Mouse (Mus musculus) CD4-positive, CD25-positive, alpha-beta regulatory T cell, adult 2 months (primary cell): ENCODE results near the gene E130308A19Rik.

Experiments used
- DNase-seq: peaks from one replicate; pipeline ENCODE4 v3.0.0-alpha.2; 2012; ENCODE audit warnings: low read depth, low spot score

E130308A19Rik gene

GRCm38 (mm10) chr4:59625998-59626910, at the start of gene E130308A19Rik:
Gene E130308A19Rik (plus strand): TSS chr4:59626211.
- DNase-seq: peak; percentile 86

- peak; percentile 64 for DNase-seq
These were observed 45.3 kb upstream of the E130308A19Rik start for GRCm38 (mm10) chr4:59580495-59581281.

GRCm38 (mm10) chr4:59581314-59582185, 44.5 kb upstream of the E130308A19Rik start, which contains the start of gene Hsdl2:
Gene Hsdl2 (plus strand): TSS chr4:59581563.
- peak; percentile 100 for DNase-seq

GRCm38 (mm10) chr4:59582186-59582585, 43.8 kb upstream of the E130308A19Rik start:
- DNase-seq: peak; percentile 19

GRCm38 (mm10) chr4:59585097-59585496, 40.9 kb upstream of the E130308A19Rik start:
- DNase-seq: no peak

GRCm38 (mm10) chr4:59587215-59587871, 38.7 kb upstream of the E130308A19Rik start:
- no peak for DNase-seq

- DNase-seq: no peak
These were observed 38.2 kb upstream of the E130308A19Rik start for GRCm38 (mm10) chr4:59587872-59588226.

GRCm38 (mm10) chr4:59594614-59595013, 31.4 kb upstream of the E130308A19Rik start:
- DNase-seq: no peak

GRCm38 (mm10) chr4:59596556-59596955, 29.5 kb upstream of the E130308A19Rik start:
- DNase-seq: no peak

GRCm38 (mm10) chr4:59602704-59603103, 23.3 kb upstream of the E130308A19Rik start:
- no peak for DNase-seq

- DNase-seq: no peak
These were observed 21.1 kb upstream of the E130308A19Rik start for GRCm38 (mm10) chr4:59604892-59605291.

GRCm38 (mm10) chr4:59605501-59605900, 20.5 kb upstream of the E130308A19Rik start:
- no peak for DNase-seq

- DNase-seq: no peak
These were observed 15.6 kb upstream of the E130308A19Rik start for GRCm38 (mm10) chr4:59610411-59610810.

GRCm38 (mm10) chr4:59614986-59615385, 11.0 kb upstream of the E130308A19Rik start:
- DNase-seq: peak; percentile 65

GRCm38 (mm10) chr4:59619611-59620245, 6.3 kb upstream of the E130308A19Rik start:
- DNase-seq: no peak

- no peak for DNase-seq
These were observed 374 bp upstream of the E130308A19Rik start for GRCm38 (mm10) chr4:59625676-59625997.

- DNase-seq: no peak
These were observed 2.2 kb downstream of the E130308A19Rik start for GRCm38 (mm10) chr4:59628255-59628654.

- DNase-seq: no peak
These were observed 3.3 kb downstream of the E130308A19Rik start for GRCm38 (mm10) chr4:59629076-59629874.

GRCm38 (mm10) chr4:59630122-59630521, 4.1 kb downstream of the E130308A19Rik start:
- no peak for DNase-seq

GRCm38 (mm10) chr4:59634532-59634931, 8.5 kb downstream of the E130308A19Rik start:
- DNase-seq: no peak
